Mouse (Mus musculus) c-Kit-positive CD71-positive TER-119-positive erythroid progenitor cells, embryonic 14.5 days (primary cell): ENCODE measurements around the gene Hsd17b2.
"Not testable (repeated sequence)": the region's sequence is repeated elsewhere in the genome, so short reads cannot be mapped to it uniquely, and the experiment has no call there.

Experiments
- DNase-seq: peaks from one replicate; pipeline ENCODE4 v3.0.0-alpha.2; 2013; ENCODE audit warnings: low spot score

Gene Hsd17b2

DNA sequence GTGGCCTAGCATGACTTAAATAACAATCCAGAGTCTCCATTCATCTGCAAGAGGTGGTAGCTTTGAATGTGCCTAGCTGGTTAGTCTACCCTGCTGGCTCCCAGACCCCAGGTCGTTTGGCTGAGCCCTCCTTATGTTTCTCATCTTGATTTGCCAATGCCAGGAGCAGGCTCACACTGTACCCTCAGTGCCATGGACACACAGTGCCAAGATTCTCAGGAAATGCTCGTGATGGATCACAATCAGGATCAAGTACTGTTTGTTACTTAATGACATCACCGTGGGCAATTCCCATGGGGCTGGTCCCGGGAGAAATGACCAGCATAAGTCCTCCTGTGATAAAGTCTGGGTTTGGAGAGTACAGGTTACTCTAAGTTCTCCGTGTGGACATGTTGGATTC, 14.2 kb downstream of the Hsd17b2 start:
- DNase-seq, result no peak

DNA sequence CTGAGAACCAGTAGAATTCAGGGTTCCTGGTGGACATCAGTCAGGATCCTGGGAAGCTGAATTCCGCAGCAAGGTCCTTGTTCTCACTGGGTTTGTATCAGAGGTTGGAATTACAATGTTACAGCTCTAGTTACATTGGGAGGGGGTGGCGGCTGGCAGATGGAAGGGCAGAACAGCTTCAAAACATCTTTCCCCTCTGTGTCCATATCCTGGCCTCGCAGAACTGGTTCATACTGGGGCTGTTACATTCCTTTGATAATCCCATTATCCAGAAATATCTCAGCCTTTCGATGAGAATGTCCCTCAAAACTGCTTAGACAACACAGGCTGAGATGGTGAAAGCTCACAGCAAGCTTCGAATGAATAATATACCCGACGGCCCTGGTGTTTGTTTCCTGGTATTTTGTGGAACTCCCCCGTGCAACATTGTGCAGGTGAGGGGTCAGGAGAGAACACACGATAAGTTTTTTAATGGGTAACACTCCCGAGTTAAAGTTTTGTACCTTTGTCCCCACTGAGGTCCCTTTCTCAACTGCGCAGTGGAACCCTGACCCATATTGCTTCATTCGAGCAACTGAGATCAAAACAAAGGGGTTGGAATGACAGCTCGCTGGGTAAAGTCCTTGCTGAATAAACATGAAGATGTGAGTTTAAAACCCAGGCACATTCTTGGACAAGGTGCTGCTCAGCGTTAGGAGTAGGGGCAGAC, 16.6 kb downstream of the Hsd17b2 start:
- no peak for DNase-seq

DNA sequence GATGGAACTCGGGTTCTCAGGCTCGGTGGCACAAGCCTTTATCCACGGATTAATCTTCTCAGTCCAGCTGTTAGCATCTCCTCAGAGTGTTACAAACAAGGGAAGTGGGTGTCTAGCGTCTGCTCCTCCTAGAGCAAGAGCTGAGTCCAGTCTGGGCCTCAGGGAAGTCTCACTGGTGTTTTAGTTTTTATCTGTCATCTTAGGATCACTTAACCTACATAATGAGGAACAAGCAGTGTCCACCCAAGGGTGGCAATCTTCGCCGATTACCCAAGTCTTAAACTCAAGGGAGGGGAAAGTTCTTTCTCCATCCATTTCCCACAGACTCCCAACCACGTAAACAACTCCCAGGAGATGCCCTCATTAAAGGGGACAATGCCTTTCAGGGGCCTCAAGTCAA, 24.8 kb downstream of the Hsd17b2 start:
- no peak for DNase-seq

DNA sequence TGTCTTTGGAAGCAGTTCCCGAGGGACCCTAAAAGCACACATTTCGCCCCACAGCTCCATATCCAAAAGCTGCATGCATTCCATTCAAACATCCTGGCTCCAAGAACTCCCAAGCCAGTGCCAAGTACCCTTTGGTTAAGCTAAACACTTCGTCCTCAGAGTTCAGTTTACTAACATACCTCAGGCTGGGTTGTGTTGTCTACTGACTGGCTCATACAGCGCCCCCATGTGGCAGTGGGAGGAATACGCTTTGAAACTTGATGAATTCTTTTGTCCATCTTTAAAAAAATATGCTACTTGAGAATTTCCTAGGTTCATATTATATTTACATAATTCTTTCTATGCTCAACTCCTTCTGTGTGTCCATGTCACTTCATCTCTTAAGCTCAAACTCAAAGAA, 25.9 kb downstream of the Hsd17b2 start:
- DNase-seq, result no peak

DNA sequence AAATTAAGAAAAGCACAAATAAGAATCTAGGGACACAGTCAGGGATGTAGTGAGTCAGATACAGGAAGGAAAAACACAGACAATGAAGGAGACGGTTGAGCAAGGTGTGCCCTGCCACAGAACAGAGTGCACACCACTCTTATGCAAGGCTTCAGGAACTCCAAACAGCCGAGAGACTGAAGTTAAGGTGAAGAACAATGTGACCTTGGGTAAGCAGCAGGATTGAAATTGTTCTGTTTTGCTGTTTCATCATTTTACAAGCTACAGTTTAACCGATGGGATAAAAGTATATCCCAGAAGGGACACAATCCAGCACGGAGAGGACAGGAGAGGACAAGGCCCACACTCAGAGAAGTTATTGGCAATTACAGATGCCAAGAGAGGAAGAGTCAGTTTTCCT, 26.5 kb downstream of the Hsd17b2 start:
- DNase-seq, result no peak

DNA sequence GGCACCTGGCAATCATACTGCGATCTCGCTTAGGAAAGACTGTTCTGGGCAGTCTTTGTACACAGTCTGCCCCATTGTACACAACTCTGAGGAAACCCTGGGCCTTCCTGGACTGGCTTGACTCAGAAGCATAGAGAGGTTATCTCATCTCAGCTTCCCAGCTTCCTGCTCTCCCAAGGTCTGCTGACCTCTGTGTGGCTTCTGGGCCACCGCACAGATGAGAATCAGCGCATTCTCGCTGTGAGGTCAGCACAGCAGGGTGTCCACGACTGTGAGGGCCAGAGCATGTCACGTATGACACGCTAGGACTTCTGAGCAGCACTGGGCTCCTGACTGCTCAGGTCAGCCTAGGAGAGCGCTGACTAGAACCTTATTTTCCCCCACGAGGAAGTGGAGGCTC, 29.3 kb downstream of the Hsd17b2 start:
- no peak for DNase-seq

DNA sequence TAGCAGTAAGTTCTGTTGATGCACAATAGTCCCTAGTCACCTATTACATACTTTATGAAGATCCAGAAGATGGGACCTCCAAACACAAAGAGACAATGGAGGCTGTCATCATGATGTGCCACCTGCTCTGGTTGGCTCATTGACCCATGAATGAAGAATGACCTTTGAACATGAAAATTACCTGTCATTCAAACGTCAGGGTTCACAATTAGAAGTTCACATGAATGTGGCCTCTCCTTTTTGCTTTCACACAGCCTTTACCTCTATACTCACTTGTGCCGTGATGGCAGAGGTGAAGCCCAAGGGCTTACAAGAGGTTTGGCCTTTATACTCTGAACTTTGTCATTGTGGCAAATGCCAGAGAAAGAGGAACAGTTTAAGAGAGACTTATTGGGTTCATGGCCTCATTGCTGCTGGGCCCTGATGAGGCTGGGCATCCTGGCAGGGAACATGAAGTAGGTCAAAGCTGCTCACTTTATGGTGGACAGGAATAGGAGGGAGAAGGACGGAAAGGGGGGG, 35.0 kb downstream of the Hsd17b2 start:
- DNase-seq, result no peak

DNA sequence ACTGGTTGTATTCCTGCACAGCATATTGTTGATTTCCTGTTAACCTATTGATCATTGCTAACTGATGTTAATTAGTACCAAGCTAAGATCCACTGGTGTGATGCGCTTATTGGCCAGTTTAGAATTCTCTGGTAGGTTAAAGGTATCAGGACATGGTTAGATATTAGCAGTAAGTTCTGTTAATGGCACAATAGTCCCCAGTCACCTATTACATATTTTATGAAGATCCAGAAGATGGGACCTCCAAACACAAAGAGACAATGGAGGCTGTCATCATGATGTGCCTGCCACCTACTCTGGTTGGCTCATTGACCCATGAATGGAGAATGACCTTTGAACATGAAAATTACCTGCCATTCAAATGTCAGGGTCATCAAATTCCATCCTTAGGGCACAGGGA, 36.5 kb downstream of the Hsd17b2 start:
- not testable (repeated sequence) for DNase-seq

DNA sequence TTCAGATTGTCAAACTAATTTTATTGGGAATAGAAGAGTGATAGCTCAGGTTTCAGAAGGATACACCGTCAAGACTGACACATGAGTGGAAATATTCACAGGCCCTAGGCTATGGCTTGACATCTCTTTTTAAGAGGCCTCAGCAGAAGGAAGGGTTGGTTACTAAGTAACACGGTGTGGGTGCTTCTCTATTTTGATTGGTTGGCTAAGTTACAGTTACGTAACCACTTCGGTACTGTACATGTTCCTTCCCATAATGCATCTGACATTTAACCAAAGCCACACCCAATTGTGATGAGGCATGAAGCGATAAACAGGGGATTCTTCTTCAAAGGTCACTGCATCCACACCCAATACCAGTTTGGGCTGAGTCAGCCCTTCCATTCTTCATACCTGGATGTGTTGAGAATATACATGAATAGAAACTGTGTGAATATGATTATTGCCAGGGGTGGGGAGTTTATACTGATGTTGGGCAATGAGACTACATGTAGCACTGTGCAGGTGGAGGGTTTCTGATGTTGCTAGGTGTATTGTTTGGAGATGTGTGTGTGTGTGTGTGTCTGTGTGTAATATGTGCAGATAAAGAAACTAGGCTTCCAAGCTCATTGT, 38.8 kb downstream of the Hsd17b2 start:
- no peak for DNase-seq

DNA sequence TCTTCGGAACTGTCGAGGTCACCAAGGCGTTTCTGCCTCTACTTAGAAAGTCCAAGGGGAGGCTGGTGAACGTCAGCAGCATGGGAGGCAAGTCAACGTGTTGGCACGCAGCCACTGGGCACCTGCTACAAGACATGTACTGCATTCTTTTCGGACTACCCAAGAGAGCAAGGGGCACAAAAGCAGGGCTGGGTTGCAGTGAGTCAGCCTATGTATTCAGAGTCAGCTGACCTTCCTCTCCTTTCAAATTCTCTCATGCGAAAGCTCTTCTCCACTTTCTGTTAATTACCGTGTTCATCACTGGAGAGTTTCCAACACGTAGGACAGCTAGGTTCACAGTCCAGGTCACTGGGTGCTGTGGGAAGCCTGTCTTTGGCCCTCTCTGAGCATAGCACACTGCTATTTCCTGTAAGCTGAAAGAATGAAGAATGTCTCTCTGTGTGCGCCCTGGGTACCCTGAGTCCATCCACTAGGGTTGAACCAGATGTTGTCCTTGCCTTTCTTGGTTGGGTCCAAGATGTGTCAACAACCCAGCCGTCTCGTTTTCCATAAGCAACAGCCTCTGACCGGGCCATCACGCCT, 40.8 kb downstream of the Hsd17b2 start:
- no peak for DNase-seq

DNA sequence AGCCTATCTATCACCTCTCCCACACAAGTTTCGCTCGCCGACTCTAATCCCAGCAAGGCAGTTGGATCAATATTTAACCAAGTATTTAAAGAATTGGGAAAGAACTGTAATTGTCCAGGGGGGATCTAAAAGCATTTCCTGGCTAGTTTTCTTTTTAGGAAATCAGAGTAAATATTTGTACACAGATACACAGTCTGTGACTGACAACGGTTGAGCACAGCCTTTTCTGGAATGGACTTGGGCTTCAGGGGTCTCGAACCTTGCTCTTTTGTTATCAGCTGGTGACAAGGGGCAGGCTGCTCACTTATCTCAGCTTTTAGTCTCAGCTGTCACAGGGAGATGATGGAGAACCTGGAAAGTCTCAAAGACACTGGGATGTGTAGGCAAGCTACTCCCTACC, 44.9 kb downstream of the Hsd17b2 start:
- no peak for DNase-seq

DNA sequence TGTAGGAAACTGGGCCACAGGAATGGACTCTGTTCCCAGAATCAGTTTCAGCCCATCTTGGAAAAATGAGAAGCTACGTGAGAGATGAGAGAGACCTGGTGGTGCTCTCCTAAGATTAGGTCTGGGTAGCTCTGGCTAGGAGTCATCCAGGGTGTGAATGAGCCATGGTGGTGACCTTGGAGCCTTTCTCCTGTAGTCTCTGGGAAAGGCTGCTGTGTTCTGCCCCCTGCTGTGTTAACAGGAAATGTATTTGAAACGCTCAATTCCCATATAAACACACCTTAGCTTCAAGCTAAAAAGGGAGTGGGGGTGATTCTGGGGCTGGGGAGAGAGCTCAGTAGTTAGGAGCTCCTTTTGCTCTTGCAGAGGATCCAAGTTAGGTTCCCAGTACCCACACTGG, 45.7 kb downstream of the Hsd17b2 start:
- DNase-seq, result no peak

DNA sequence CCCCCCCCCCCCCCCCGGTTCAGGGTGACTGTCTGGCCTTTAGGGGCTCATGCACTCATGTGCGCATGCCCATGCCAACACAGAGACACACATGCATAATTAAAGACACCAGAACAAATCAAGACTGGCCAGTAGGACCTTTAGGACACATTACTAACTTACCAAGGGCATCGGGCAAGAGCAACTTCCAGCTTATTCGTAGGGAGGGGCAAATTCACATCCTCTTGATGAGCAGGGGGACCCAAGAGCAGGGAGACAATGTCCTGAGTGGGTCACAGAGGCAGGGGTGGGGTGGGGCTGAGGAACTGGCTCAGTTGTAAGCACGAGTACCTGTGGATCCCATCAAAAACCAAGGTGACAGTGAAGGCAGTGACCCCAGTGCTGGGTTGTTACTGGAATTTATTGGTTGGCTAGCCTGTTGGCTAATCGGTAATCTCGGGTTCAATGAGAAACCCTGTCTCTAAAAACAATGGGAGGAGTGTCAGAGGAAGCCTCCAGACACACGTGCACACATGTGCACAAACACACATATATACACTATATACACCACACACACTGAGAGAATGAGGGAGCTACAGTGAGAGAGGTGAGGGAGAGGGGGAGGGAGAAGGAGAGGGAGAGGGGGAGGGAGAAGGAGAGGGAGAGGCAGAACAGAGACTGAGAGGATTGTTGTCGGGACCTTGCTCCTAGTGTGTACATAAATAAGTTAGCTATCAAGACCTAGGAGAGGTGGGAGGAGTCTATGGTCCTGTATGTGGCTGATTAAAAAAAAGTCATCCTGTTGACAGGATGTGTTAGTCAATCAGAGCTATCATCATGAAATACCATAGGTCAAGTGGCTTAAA, 46.4 kb downstream of the Hsd17b2 start:
- DNase-seq, result no peak

DNA sequence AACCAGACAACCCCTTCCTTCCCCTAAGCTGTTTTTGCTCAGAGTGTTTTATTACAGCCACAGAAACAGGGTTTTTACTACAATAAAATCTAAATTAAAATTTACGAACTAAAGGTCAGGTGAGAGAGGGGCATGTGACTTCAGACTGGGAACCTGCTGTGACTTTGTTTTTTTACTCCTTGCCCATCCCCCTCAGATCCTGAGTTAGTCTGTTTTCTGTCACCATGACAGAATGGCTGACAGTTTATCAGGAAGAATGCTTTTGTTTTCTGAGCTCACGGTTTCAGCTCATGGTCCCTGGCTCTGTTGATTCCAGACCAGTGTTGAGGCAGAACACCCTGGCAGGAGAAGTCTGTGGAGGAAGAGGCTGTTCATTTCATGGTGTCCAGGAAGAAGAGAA, 47.7 kb downstream of the Hsd17b2 start:
- no peak for DNase-seq

DNA sequence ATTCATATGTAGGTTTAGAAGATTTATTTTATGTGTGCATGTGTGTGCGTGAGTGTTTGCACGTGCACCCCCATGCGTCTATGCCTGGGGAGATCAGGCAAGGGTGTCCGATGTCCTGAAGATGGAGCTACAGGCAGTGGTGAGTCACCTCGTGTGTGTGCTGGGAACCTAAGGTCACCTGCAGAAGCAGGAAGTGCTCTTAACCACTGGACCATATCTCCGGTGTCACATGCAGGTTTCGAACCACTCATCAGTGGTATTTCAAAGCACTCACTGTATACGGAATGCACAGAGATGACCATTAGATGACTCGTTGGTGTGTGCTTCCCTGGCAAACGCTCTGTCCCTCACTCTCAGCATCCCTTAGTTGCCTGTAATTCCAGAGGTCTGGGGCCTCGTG, 56.2 kb downstream of the Hsd17b2 start:
- no peak for DNase-seq

DNA sequence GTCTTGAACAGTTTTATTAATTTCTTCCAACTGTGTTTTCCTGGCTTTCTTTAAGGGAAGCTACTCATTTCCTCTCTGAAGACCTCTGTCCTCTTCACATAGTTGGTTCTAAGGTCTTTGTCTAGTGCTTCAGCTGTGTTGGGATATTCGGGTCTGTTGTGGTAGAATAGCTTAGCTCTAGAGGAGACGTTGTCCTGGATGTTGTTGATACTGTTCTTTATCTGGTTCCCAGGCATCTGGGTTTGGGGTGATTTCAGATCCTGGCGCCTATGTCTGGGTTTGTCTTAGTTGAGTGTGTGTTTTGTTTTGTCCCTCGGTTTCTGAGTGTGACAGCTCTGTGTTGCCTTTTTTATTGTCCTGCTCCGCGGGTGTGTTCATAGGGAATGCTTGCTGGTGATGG, 61.1 kb downstream of the Hsd17b2 start:
- peak; percentile 14 for DNase-seq

DNA sequence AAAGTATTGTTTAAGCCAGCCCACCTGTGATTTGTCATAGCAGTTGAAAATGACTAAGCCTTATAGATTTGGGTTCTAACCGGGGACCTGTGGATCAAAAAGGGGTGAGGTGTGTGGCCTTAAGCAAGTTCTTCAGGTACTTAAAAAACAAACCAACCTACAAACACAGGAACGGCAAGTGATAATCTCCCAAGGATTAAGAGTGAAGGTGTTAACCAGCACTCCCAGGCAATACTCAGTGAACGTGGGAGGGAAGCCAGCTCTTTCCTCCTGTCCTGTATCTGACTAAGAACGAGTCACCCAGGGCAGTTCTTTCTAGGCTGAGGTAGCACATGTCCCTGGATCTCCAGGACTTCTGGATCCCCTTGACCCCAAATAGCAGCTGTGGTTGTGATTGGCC, 62.9 kb downstream of the Hsd17b2 start:
- no peak for DNase-seq

DNA sequence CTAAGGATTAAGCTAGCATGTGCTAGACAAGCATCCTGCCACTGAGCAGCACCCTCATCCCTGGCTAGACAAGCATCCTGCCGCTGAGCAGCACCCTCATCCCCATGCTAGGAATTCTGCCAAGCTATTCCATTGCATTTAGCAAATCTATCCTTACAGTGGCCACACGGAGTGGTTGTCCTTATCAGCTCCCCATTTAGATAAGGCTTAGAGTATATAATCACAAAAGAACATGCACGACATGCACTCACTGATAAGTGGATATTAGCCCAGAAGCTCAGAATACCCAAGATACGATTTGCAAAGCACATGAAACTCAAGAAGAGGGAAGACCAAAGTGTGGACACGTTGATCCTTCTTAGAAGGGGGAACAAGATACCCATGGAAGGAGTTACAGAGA, 64.2 kb downstream of the Hsd17b2 start:
- peak; percentile 49 for DNase-seq

DNA sequence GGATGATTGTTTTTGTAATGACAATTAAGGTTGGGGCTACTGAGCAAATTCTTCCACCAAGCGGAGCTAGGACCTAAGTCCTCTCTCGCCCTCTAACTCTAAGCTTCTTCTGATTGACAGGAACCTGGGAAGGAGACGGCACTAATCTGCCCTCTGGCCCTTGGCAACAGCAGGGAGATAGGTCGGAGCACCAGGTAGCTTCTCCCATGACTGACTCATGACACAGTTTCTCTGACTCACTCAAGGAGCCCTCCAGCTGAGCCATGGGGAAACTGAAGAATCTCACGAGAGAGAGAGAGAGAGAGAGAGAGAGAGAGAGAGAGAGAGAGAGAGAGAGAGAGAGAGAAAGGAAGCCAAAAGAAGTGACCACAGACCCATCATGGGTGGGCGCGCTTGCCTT, 67.3 kb downstream of the Hsd17b2 start:
- DNase-seq, result no peak

DNA sequence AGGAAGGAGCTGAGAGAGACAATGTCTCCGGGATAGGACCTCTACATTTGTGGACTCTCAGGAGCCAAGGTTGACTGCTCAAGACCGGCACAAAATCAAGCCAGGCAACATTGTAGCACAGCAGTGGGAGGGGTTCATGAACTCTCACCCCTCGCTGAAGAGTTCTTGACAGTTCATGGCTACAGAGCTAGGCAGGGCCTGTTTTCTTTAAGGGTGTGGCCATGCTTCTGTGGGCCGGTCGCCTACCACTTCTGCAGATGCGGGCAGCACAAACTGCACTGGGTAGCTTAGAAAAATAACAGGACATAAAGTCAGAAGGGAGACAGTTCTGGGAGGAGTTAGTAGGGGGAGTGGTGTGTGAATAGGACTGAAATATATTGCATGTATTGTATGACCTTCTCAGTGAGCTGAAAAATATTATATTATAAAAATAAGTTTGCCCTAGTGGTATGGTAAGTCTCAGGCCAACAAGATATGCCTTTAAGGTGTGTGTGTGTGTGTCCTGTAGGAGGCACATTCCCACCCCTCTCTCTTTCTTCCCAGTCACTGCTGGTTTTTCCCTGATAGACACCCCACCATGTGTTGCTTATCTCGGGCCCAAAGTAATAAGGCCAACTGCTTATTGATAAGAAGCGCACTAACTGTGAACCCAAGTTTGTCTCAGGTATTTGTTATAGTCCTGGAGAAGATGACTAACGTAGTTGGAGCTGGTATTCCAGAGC, 69.6 kb downstream of the Hsd17b2 start:
- peak; percentile 52 for DNase-seq

DNA sequence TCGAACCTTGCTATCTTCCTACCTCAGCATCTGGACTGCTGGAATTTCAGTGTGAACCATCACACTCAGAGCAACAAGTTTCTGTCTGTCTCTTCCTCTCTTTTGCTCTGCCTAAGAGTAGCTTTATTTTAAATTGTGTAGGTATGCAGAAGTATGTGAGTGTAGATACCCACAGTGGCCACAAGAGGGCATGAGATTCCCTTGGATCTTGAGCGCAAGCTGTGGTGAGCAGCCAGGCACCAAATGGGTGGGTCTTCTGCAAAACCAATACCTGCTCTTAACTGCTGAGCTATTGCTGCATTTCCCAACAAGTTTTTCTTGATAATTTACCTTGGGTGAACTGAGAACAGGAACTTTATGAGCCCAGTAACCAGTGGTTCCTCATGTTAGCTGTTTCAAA, 70.4 kb downstream of the Hsd17b2 start:
- DNase-seq, result peak; percentile 65

DNA sequence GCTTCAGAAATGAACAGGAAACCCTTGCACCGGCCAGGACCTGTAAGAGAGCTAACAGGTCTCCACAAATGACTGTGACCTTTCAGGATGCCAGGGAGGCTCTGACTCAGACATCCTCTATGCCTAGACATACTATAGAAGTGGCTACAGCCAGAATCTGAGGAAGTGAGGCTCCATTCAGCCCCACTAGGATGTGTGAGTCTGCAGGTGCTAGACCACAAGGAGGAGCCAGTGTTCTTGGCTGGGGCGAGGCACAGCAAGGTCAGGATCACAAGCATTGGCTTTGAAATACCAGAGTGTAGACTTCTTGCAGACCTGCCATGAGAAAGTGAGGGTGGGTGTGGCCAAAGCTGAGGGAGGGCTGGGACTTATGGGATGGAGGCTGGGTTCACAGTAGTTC, 70.9 kb downstream of the Hsd17b2 start:
- no peak for DNase-seq
